Mouse (Mus musculus): ENCODE results near the gene Hapln2. TPM values are rescaled to one million over a fixed set of nuclear protein-coding genes. Genes with fewer than 3 reads are reported as not detected.

Hapln2 gene
- not detected in 3 replicates for total RNA-seq (2017)

- ATAC-seq (replicated peaks; ENCODE audit: insufficient number of reproducible peaks, low FRiP score, low TSS enrichment, poor library complexity, severe bottlenecking): no peak
Observed at GRCm38 (mm10) chr3:88027434-88028186, at the start of gene Hapln2. TSS of gene Hapln2 (minus strand) at chr3:88027583.

GRCm38 (mm10) chr3:88074766-88075165 lies 47.4 kb upstream of the Hapln2 start:
- no peak for ATAC-seq (replicated peaks; ENCODE audit: insufficient number of reproducible peaks, low FRiP score, low TSS enrichment, poor library complexity, severe bottlenecking)

GRCm38 (mm10) chr3:88074351-88074750 lies 47.0 kb upstream of the Hapln2 start:
- no peak for ATAC-seq (replicated peaks; ENCODE audit: insufficient number of reproducible peaks, low FRiP score, low TSS enrichment, poor library complexity, severe bottlenecking)

GRCm38 (mm10) chr3:88073631-88074030 lies 46.2 kb upstream of the Hapln2 start:
- ATAC-seq (replicated peaks; ENCODE audit: insufficient number of reproducible peaks, low FRiP score, low TSS enrichment, poor library complexity, severe bottlenecking): no peak

GRCm38 (mm10) chr3:88071783-88072182 lies 44.4 kb upstream of the Hapln2 start:
- peak; percentile 88 for ATAC-seq (replicated peaks; ENCODE audit: insufficient number of reproducible peaks, low FRiP score, low TSS enrichment, poor library complexity, severe bottlenecking)

GRCm38 (mm10) chr3:88068386-88068785 lies 41.0 kb upstream of the Hapln2 start:
- ATAC-seq (replicated peaks; ENCODE audit: insufficient number of reproducible peaks, low FRiP score, low TSS enrichment, poor library complexity, severe bottlenecking): no peak

- peak; percentile 66 for ATAC-seq (replicated peaks; ENCODE audit: insufficient number of reproducible peaks, low FRiP score, low TSS enrichment, poor library complexity, severe bottlenecking)
Observed at GRCm38 (mm10) chr3:88057902-88058696, 30.7 kb upstream of the Hapln2 start, which contains the start of gene Naxe. TSS of gene Naxe (minus strand) at chr3:88058495.

- no peak for ATAC-seq (replicated peaks; ENCODE audit: insufficient number of reproducible peaks, low FRiP score, low TSS enrichment, poor library complexity, severe bottlenecking)
Observed at GRCm38 (mm10) chr3:88057030-88057429, 29.6 kb upstream of the Hapln2 start.

GRCm38 (mm10) chr3:88049532-88049931 lies 22.1 kb upstream of the Hapln2 start:
- no peak for ATAC-seq (replicated peaks; ENCODE audit: insufficient number of reproducible peaks, low FRiP score, low TSS enrichment, poor library complexity, severe bottlenecking)

- peak; percentile 100 for ATAC-seq (replicated peaks; ENCODE audit: insufficient number of reproducible peaks, low FRiP score, low TSS enrichment, poor library complexity, severe bottlenecking)
Observed at GRCm38 (mm10) chr3:88042661-88043421, 15.5 kb upstream of the Hapln2 start, which contains the start of gene Gpatch4. TSS of gene Gpatch4 (plus strand) at chr3:88043108.

- ATAC-seq (replicated peaks; ENCODE audit: insufficient number of reproducible peaks, low FRiP score, low TSS enrichment, poor library complexity, severe bottlenecking): peak; percentile 69
Observed at GRCm38 (mm10) chr3:88035561-88036293, 8.3 kb upstream of the Hapln2 start.

GRCm38 (mm10) chr3:88033506-88033905 lies 6.1 kb upstream of the Hapln2 start:
- no peak for ATAC-seq (replicated peaks; ENCODE audit: insufficient number of reproducible peaks, low FRiP score, low TSS enrichment, poor library complexity, severe bottlenecking)

GRCm38 (mm10) chr3:88030608-88031395 lies 3.4 kb upstream of the Hapln2 start:
- no peak for ATAC-seq (replicated peaks; ENCODE audit: insufficient number of reproducible peaks, low FRiP score, low TSS enrichment, poor library complexity, severe bottlenecking)

- ATAC-seq (replicated peaks; ENCODE audit: insufficient number of reproducible peaks, low FRiP score, low TSS enrichment, poor library complexity, severe bottlenecking): no peak
Observed at GRCm38 (mm10) chr3:88026823-88027222, 560 bp downstream of the Hapln2 start.

GRCm38 (mm10) chr3:88023192-88024074 lies 4.0 kb downstream of the Hapln2 start:
- ATAC-seq (replicated peaks; ENCODE audit: insufficient number of reproducible peaks, low FRiP score, low TSS enrichment, poor library complexity, severe bottlenecking): no peak

GRCm38 (mm10) chr3:88022322-88023191 lies 4.8 kb downstream of the Hapln2 start:
- peak; percentile 78 for ATAC-seq (replicated peaks; ENCODE audit: insufficient number of reproducible peaks, low FRiP score, low TSS enrichment, poor library complexity, severe bottlenecking)
